Mouse (Mus musculus) left cerebral cortex, postnatal 36 days (tissue): Measurements from ENCODE around the gene Hist1h2ab. TPM values are rescaled to one million over a fixed set of nuclear protein-coding genes. Genes with fewer than 3 reads are reported as not detected.
A peak's percentile ranks its signal among the peaks of the same experiment; 100 is the strongest.
"Not testable (repeated sequence)": the region's sequence is repeated elsewhere in the genome, so short reads cannot be mapped to it uniquely, and the experiment has no call there.

Experiments used
- DNase-seq, 2 experiments: peaks; one replicate each; pipeline ENCODE4 v3.0.0; 2021 to 2022; ENCODE audit warnings: low spot score in 2 of 2, mixed read lengths in 1 of 2
- intact Hi-C: fragments of 180-260 bp; cut with DNase I; formaldehyde crosslinking; loops from one replicate; pipeline ENCODE4 v1.15.1; 2025
- total RNA-seq, 2 experiments: library from RNA; stranded (reverse); gene quantifications; 2 replicates each; pipeline ENCODE4 v1.2.3; 2021

Gene Hist1h2ab
- 10 to 100 TPM; 28.3 to 44.5 TPM for total RNA-seq

DNA sequence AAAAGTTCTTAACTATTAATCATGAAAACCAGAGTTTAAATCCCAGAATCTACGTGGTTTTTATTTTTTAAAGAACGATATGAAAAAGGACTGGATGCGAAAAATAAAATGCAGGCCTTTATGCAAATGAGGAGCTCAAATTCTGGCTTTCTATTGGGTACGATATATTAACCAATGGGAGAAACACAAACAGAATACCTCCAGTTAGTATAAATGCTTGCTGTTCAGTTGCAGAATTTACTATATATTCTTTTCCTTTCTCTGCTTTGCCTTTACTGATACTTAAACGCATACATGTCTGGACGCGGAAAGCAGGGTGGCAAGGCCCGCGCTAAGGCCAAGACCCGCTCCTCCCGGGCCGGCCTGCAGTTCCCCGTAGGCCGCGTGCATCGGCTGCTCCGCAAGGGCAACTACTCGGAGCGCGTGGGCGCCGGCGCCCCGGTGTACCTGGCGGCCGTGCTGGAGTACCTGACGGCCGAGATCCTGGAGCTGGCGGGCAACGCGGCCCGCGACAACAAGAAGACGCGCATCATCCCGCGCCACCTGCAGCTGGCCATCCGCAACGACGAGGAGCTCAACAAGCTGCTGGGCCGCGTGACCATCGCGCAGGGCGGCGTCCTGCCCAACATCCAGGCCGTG lies at the start of gene Hist1h2ab:
Gene Hist1h2ab (plus strand): TSS at position 288 of the 639 bp plus-strand sequence.
- DNase-seq = peak; percentile 59 to 68
- intact Hi-C loops = not testable (repeated sequence)

DNA sequence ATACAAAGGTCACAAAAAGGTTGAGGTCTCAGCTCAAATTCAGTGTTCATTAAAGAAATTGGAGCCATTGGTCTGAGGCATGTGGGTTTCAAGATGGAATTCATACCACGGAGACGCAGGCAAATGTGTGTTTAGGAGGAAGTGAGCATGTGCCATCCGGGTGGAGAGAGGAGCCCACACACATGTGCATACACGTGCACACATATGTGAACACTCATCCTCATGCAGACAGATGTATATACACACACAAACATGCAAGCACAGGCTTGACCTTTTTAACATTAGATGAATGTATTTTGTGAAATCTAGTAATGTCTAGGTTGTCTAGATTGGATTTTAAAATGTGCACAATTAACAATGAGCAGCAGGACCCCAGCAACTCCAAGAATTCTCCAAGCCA lies 48.7 kb upstream of the Hist1h2ab start:
- DNase-seq = no peak

DNA sequence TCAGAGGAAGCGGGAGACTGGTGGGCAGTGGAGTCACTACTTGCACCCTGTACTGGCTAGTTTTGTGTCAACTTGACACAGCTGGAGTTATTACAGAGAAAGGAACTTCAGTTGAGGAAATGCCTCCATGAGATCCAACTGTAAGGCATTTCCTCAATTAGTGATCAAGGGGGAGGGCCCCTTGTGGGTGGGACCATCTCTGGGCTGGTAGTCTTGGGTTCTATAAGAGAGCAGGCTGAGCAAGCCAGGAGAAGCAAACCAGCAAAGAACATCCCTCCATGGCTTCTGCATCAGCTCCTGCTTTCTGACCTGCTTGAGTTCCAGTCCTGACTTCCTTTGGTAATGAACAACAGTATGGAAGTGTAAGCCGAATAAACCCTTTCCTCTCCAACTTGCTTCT lies 48.1 kb upstream of the Hist1h2ab start:
- intact Hi-C loops, DNase-seq: not testable (repeated sequence)

More for the DNA sequence above, 48.7 kb upstream of the Hist1h2ab start:
- intact Hi-C loops = no loop called here

DNA sequence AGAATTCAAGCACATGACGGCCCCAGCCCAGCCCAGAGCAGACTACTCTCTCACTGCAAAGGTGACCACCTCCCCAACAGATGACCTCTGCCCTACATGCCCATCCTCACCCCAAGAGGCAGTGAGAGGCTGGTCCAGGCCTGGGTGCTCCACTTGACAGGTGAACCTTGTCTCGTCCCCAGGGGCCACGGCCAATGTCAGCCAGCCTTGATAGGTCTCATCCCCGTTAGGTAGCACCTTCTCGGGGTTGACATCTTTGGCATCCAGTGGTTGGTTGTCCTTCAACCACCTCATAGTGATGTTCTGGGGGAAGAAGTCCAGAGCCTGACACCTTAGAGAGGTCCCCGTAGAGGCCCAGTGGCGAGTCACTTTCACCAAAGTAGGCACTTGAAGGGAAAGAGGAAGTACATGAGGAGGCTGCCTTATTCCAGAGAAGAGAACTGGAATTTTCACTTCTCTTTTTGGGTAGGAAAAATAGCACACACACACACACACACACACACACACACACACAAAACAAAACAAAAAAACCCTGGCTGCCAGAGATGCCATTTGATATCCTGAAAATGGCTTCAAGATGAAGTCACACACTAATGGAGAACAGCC lies 45.1 kb upstream of the Hist1h2ab start:
- intact Hi-C loops = no loop called here
- no peak for DNase-seq

DNA sequence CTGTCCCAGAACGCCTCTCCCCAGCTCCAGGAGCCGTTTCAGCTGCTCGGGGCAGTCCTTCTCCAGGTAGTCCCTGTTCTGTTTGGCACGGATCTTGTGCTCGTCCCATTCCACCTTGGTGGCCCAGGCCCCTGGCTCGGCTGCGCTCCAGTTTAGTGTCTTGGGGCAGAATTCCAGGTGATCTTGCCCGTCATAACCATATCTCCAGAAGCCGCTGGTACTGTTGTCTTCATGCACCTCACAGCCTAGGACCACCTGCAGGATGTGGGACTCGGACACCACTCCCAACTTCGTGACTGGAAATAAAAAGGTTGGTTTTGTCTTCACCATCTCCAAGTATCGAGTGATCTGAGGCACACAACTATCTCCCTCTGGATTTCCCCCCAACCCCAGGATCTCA lies 44.2 kb upstream of the Hist1h2ab start:
- intact Hi-C loops = no loop called here
- no peak for DNase-seq

DNA sequence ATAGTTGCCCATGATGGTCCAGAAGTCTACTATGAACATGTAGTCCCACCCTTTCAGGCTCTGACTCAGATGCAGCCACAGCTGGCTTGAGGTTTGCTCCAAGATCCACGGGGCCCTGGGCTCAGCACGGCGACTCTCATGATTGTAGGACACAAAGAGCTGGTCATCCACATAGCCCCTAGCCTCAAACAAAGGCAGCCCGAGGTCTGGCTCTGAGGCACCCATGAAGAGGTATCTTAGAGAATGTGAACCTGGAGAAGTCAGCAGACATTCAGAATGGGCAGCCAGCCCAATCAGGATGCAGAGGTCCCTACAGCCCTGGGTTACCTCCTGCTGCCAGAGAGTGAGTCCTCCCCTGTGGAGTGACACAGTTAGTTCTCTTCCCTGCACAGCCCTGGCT lies 42.9 kb upstream of the Hist1h2ab start:
- intact Hi-C loops = no loop called here
- no peak for DNase-seq

DNA sequence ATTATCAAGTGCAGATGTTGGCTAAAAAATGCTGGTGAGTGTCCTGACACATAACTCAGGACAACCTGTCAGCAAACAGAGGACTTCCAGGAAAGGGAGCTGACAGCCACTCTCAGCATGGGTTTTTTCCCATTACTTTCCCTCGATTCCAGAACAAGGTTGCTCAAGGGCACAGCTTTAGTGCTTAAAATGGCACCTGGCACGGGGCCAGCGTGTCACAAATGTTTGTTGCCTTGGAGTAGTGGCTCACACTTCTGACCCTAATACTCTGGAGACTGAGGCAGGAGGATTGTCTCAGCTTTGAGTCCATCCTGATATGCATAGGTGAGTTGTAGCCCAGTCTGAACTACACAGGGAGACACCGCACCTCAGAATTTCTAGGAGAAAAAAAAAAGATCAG lies 42.3 kb upstream of the Hist1h2ab start:
- no peak for DNase-seq
- intact Hi-C loops = no loop called here

DNA sequence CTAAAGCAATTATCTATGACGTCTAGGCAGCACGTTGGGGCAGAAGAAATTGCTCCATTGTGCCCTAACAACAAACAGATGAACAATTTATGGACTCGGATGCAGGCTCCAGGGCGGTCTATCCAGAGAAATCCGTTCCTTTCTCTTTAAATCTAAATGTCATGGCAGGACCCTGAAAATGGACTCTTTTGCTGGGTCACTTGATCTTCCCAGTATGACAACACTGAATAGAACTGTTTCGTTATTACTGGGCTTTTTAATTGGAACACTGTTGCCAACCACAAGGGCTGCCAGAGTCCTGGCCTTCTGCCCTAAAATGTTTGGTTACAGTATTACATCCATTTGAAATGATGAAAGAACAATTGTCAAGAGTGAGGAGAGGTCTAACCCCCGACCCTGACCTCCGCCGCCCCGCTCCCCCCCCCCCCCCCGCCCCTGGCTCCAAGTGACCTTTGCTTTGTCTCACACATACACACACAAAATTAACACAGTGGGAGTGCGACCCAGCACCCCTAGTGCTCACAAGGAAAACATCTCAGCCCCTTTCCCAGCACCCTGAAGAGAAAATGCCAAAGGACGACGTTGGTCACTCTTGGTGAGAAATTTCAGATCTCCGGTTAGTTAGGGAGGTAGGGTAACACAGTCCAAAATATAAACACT lies 41.1 kb upstream of the Hist1h2ab start:
- intact Hi-C loops = no loop called here
- no peak for DNase-seq

DNA sequence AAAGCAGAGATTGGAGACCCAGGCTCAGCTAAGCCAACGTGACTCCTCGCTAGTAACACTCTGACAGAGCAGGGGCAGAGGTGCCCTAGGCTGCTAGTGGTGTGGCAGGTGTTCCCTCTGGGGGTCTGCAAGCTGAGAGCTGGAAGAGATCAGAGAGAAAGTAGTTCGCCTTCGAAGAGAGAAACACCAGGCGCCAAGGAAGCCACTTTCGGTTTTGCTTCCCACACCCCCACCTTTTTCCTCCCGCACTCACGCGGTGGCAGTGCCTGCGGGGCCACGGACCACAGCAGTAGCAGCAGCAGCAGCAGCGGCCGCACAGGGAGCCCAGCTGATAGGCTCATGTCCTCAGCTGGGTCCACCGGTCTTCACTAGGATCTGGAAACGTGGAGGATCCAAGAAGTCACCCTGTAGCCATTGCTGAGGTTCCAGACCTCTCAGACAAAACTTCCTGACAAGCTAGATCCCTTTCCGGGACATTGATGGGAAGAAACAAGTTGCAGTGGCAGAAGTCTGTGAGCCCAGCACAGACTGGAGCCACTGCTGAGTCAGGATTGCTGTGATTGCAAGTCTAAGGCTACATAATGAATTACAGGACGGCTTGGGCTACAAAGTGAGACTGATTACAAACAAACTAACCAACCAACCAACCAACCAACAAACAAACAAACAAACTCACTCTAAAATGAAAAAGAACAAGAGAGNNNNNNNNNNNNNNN lies 40.4 kb upstream of the Hist1h2ab start, which contains the start of gene Hfe:
Gene Hfe (minus strand): TSS at position 481 of the 716 bp plus-strand sequence.
- DNase-seq = peak; percentile 23 to 32
- intact Hi-C loops = no loop called here

DNA sequence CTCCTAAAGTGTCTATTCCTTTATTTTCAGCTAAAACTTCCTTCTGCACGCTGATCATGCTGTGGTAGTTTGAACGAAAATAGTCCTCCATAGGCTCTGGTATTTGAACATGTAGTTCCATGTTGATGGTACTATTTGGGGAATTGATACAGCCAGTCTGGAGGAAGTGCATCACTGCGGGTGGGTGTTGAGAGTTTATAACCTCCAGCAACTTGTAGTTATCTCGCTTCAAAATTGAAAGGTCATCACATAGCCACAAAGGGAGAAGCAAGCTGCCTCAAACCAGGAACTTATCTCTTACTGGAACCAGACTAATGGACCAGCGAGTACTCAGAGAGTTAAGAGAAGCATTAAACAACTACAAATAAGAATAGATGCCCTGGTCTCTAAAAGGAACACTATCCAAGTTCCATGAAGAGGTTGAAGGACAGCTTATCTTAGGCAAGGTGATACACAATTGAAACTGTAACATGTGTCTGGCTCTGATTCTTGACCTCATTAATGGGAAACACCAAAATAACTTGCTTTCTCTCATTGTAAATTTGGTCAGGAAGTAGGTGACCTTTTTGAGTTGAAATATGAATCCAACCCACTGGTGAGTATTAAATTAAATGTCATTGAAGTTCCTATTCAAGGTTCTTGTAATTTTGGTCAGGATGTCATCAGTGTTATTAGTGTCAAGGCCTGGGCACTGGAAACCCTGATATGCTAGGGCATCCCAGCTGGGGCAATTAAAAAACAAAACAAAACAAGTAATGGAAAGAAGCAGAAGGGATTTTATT lies 34.5 kb upstream of the Hist1h2ab start:
- DNase-seq = no peak
- intact Hi-C loops = no loop called here

DNA sequence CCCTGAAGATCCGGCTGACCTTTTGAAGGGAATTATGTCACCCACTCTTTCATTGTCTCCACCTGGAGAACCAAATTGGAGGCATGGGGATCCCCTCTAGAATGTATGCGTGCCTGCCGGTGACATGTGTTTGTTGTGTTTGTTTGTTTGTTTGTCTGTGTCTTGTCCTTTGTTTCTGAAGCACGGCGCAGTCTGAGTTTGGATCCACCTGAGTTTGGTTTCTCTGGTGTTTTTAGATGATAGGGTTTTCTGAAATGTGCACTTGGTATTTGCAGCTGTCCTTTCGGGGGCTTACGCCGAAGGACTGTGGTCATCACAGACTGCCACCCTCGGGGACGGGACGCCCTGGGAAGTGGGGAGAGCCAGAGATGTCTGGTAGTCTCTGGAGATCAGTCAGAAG lies 33.8 kb upstream of the Hist1h2ab start:
- no peak for DNase-seq
- intact Hi-C loops = no loop called here

DNA sequence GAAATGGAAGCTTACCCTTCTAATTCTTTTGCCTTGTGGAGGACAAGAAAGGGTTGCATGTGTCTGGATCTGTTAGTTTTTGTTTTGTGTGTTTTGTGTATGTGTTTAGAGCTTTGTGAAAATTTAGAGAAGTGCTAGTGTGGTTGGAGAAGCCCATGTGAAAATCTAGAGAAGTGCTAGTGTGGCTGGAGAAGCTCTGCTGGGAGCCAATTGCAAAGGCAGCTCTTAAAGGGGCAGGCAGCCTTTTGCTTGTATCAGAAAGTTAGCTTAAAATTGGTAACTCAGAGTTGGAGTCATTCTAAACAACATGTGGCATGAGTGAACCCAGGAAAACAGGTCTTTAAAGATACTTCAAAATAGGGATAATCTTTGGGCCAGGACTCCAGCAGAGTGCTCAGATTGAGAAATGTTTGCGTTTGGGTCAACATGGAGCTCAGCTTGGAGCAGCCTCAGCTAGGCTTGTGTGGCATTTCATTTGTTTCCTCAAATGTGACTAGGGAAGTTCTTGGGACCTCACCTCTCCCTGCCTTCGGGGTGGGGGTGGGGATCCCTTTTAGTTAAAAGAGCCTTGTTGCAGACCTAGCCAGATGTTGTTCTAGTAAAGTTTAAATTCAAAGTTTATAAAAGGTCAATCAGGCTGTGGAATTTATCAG lies 33.2 kb upstream of the Hist1h2ab start:
- intact Hi-C loops, DNase-seq: not testable (repeated sequence)

DNA sequence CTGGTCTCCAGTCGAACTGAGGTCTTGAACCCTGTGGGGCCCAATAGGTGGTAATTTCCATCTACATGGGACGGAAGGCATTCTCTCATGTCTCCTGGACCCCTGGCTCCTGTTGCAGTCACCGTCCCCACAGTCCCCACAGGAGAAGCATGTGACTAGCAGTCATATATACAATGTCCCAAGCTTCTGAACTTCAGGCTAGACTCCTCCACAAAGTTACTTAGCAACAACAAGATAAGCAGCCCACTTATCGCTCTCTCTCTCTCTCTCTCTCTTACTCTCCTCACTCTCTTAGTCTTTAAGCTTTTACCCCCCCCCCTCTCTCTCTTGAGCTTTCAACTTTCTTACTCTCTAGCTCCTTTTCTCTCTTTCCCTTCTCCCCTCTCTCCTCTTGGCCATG lies 26.7 kb upstream of the Hist1h2ab start:
- no peak for DNase-seq
- intact Hi-C loops = no loop called here

DNA sequence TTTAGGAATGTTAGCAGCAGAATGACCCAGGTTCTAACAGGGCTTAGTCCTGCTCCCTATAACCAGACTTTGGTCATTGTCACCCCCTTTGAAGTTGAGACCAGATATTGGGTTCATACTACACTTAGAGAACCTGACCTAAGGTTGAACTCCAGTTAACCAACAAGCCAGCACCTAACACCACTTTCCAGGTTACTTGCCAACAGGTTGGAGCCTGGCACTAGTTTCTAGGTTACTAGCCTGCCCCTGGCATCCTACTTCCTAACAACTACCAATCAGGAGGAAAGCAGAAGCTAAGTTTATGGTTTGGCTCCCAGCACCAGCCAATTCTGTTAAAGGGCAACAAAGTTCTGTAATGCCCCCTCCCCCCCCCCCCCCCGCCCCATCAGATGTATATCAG lies 25.7 kb upstream of the Hist1h2ab start:
- no peak for DNase-seq
- intact Hi-C loops = no loop called here

DNA sequence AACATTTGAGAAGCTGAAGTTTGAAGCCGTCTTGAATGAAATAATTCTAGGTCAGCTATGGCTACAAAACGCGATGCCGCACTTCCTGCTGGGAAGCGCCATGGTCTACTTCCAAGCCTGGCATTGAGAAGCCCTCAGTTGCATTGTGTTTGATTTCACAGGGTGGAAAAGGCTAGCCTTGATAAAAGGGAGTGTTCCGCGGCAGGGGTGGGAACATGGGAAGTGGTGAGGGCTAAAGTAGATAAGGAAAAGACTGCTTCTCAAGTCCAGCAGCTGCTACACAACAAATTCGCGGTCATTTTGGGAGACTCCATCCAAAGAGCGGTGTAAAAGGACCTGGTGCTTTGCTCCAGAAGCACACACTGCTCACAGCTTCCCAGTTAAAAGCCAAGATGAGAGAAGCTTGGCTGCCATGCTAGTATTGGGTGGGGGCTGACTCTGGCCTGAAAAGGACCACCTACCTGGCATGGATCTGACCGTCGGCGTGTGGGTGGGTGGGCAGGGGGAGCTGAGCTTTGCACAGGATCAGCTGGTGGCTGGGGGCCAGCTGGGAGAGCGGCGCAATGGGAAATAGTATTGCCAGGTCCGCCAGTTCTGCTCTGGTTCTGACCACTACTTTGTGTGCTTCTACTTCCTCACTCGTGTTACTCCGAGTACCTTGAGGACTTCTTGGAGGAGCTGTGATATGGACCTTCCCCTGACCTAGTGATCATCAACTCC lies 22.3 kb upstream of the Hist1h2ab start:
- intact Hi-C loops = no loop called here

DNA sequence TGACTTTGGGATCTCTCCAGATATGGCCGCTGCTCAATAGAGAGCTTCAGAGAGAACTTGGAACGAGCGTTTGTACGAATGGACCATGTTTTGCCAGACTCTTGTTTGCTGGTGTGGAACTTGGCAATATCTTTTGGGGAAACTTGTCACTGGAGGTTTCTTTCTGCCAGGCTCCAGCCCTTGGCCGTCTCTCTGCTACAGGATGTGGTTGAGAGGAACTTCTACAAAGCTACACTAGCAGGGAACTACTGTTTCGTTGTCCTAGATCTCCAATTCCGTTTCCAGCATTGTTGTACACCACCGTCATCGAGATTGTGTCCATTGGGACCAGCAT lies 21.8 kb upstream of the Hist1h2ab start:
- DNase-seq = no peak
- intact Hi-C loops = no loop called here

More for the DNA sequence above, 22.3 kb upstream of the Hist1h2ab start:
- no peak for DNase-seq

DNA sequence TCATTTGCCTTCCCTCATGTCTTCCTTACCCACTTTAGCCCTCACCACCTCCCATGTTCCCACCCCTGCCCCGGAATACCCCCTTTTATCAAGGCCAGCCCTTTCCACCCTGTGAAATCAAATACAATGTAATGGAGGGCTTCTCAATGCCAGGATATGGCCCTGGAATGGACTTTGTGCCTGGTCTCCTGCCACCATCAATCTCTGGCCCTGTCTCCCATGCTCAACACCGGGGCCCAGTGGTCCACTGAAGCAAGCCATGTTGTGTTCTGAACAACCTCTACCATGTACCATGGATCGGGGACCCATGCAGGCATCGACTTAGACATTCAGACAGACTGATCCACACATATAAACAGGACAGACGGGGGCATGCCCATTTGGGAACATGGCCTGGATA lies 21.2 kb upstream of the Hist1h2ab start:
- intact Hi-C loops = no loop called here
- no peak for DNase-seq

DNA sequence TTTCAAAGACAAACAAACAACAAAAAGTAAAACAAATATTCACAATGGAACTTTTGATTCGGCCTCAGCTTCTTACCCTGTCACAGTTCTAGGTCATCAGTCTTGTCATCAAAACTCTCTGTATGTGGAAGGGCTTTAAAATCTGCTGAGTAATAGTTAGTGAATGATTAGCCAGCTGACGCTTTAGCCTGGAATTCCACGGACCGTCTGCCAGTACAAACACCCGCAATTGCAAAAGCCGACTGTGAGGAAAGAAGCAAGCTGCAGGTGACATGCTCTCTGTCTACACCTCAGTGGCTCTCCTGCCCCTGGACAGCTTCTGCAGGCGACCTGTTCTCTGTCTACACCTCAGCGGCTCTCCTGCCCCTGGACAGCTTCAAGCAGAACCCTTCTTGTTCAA lies 20.4 kb upstream of the Hist1h2ab start:
- DNase-seq = no peak
- intact Hi-C loops = no loop called here
